Mouse (Mus musculus) lung, adult 2 months (tissue): ENCODE data around the gene Ndufa4l2. TPM values are rescaled to one million over a fixed set of nuclear protein-coding genes. Genes with fewer than 3 reads are reported as not detected.

Source experiments
- DNase-seq: peaks from one replicate; pipeline ENCODE4 v3.0.0; 2022
- H3K4me1 ChIP-seq: fragments of 200-500 bp; 2 replicates; pipeline ENCODE4 v1.6.1; 2011; ENCODE audit warnings: low read length; ENCODE audit not compliant: control insufficient read depth, insufficient read depth
- H3K4me3 ChIP-seq: fragments of 200-500 bp; replicated peaks from 2 replicates; pipeline ENCODE3; 2011; ENCODE audit warnings: low read depth, mild to moderate bottlenecking, control low read depth, low read length; ENCODE audit errors: extremely low read depth
- CTCF ChIP-seq: fragments of 200-500 bp; IDR thresholded peaks from 2 replicates; pipeline ENCODE4 v1.5.1; 2011; ENCODE audit warnings: mild to moderate bottlenecking, low read length, control low read depth; ENCODE audit not compliant: insufficient read depth
- POLR2A ChIP-seq: fragments of 200-500 bp; IDR thresholded peaks from 2 replicates; pipeline ENCODE4 v1.6.1; 2011; ENCODE audit warnings: low read depth, mild to moderate bottlenecking, control low read depth, low read length, borderline replicate concordance; ENCODE audit errors: extremely low read depth
- WGBS: fragments of 180-500 bp; shearing (Covaris S2); methylation state at CpG from one replicate; pipeline ENCODE4 v1.1.7; 2018; 5-methylcytosine and 5-hydroxymethylcytosine counted together
- polyA plus RNA-seq: library from polyadenylated mRNA; depleted of rRNA; stranded (reverse); fragments of >200 nt; gene quantifications from 2 replicates; pipeline ENCODE4 v1.2.3, GENCODE M21; 2012

Gene Ndufa4l2
- polyA plus RNA-seq, 1 experiment = 124 TPM

DNA sequence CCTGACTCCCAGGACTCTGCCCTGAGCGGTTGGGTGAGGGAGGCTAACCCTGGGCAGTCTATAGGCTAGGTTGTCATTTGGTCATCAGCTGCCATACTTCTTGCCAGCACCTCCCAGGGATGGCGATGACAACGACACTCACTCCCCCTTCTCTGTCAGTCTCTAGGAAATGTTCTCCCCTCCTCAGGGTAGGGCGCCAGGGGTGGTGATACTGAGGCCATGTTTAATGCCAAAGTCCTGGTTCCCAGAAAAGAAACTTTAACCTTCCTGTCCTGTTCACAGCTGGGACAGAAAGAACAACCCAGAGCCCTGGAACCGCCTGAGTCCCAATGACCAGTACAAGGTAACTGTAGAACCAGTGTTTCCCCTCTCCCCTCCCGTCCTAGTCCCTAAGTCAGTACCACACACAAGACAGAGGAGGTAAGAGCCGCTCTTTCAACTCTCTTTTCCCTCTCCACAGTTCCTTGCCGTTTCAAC lies 1.3 kb downstream of the Ndufa4l2 start:
- no peak overlapping the region for H3K4me3 ChIP-seq
- 50% methylated on average over 8 of the region's 8 CpGs for WGBS
- DNase-seq = no peak
- no peak for TF ChIP-seq POLR2A
- no peak for TF ChIP-seq CTCF
- peaks cover 5% of the 10 kb centered on the region for H3K4me1 ChIP-seq

DNA sequence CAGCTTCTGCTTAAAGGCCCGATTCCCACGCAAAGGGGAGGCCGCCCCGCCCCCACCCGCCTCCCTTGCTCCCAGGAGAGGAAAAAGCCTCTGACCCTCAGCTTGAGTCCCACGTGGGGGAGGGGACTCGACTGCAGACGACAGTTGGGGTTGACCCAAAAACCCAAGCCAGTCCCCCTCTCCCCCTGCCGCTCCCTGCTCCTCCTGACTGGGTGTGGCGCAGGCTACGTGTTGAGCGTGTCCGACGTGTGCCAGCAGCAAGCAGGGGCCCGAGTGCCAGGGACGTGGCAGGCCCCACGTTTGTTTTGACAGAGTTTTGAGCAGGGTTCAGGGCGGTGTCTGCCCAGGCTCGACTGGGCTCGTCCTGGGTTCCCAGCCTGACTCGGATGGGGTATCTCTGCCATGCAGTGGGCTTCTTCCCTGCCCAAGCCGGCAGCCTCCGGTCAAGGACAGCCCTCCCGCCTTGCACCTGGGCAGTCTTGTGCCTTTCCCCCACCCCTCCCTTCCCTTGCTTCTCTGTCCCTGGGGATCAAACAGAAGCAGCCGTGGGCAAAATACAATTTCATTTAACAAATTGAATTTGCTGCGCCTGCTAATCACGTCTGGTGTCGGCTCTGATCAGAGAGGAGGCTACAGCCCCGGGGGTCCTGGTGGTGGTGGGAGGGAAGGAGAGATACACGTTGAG lies 2.0 kb downstream of the Ndufa4l2 start:
- H3K4me1 ChIP-seq = peaks cover 5% of the 10 kb centered on the region
- WGBS = 28% methylated on average over 30 of the region's 30 CpGs
- no peak overlapping the region for H3K4me3 ChIP-seq
- TF ChIP-seq POLR2A (no peak), CTCF (no peak)
- no peak for DNase-seq

DNA sequence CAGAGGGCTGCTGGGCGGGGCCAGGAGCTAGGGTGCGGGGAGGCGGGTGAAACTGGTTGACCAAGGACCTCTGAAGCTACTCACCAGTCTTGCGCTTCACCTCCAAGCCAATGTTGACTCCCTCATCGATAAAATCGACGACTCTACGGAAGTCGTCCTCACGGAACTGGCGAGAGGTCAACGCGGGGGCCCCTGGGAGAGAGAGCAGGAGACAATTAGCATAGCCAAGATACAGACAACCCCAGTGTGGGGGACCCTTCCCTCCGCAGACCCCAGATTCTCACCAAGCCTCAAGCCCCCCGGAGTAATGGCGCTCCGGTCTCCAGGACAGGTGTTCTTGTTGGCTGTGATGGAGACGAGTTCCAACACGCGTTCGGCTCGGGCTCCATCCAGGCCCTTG lies 3.2 kb downstream of the Ndufa4l2 start:
- no peak for TF ChIP-seq CTCF
- TF ChIP-seq POLR2A = no peak
- Histone ChIP-seq H3K4me3 (no peak overlapping the region), H3K4me1 (peaks cover 3% of the 10 kb centered on the region)
- DNase-seq = no peak
- WGBS = 92% methylated on average over 22 of the region's 22 CpGs

DNA sequence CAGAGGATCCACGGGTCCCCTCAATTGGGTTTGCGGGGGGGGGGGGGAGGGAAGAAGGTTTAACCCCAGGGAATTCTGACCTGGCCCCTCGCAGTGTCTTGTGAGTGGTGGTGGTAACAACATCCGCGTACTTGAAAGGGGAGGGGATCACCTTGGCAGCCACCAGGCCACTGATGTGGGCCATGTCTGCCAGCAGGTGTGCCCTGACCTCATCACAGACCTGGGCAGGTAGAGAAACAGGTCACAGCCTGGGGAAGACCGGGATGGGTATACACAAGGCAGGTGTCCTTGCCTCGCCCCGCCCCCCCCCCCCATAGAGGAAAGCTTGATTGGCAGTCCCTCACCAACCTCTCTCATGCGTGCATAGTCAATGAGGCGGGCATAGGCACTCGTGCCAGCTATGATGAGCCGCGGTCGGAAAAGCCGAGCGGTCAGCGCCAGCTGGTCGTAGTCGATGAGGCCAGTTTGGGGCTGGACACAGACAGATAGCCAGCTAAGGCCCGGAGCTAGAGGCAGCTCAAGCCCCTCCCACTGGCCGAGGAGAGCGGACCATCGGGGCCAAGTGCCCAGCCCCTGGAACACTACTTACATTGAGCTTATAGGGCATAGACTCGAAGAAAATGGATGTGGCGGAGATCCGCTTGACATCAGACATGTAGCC lies 4.4 kb downstream of the Ndufa4l2 start:
- TF ChIP-seq POLR2A (no peak), CTCF (no peak)
- Histone ChIP-seq H3K4me3 (no peak overlapping the region), H3K4me1 (peaks cover 3% of the 10 kb centered on the region)
- WGBS = 94% methylated on average over 26 of the region's 26 CpGs
- no peak for DNase-seq

DNA sequence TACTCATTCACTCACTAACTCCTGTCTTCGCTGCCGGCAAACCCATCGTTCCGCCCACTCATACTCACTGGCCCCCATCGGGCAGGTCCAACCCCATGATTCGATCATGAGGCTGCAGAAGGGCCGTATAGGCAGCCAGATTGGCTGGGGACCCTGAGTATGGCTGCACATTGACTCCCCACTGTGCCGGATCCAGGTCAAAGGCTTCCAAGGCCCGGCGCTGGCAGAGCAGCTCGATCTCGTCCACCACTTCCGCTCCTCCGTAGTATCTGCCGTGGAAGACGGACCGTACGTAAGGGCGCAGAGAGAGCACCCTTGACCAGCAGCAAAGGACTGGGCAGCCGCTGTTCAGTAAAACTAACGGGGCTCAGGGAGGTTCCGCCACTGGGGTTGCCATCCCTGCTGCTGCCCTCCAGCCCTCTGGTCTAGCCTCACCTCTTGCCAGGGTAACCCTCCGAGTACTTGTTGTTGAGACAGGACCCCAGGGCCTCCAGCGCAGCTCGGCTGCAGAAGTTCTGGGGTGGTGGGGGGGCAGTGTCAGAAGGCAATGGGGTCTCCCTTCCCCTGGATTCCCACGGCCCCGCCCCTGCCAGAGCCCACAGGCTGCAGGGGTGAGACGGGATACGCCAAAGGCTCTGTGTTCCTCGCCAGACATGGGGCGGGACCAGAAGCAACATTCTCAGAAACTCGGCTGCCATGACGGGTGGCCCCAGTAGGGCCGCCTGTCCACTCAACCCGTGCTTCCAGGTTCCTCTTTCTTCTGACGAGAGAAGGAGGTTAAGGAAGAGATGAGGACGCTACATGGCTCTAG lies 5.3 kb downstream of the Ndufa4l2 start:
- no peak for DNase-seq
- no peak for TF ChIP-seq POLR2A
- no peak for TF ChIP-seq CTCF
- WGBS = 95% methylated on average over 37 of the region's 37 CpGs
- Histone ChIP-seq H3K4me1 (peaks cover 3% of the 10 kb centered on the region), H3K4me3 (no peak overlapping the region)

DNA sequence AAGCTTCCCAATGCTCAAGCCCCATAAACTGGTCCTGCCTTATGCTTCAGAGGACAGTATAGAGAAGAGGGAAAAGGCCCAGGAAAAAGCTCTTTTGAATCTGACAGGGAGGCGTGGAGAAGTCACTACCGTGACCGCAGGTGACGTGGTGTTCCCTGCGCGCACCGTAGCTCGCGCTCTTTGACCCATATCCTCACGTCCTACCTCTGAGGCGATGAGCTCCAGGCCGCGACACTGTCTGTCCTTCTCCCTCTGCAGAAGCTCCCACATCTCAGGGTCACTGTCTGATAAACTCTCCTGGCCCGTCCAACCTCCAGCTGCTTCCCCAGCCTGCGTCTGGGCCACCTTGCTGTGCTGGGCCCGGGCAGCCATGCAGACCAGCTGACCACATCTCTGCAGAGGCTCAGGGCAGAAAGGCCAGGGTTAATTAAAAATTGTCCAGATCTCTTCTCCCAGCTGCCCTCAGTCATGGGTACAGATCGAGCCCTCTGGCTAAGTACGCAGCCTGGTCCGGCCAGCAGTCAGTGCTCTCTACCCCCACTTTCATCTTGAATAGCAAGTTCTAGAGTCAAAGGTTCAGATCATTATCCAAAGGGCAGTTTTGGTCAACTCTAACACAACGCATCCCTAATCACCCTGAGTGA lies 6.1 kb downstream of the Ndufa4l2 start:
- 83% methylated on average over 20 of the region's 20 CpGs for WGBS
- TF ChIP-seq CTCF = no peak
- no peak for TF ChIP-seq POLR2A
- Histone ChIP-seq H3K4me1 (peaks cover 3% of the 10 kb centered on the region), H3K4me3 (no peak overlapping the region)
- no peak for DNase-seq

DNA sequence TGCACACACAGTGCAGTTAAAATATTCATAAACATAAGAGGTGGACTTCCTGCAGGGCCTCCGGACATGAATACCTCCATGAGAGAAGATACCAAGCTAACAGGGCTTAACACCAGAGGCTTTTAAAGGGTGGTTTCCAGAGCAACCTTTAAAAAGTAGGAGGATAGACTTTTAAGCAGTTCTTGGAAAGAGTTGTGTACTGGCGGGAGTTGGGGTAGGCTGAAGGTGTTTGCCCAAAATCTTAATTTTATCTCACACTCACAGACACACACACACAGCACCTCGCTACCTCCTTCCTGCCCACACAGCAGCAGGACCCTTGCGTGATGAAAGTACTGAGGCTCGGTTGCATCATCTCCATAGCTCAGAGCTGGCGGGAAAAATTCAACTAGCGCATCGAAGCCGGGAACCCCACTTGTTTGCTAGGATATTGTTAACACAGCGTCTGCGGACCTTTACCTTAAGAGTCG lies 6.9 kb downstream of the Ndufa4l2 start:
- 3% methylated on average over 12 of the region's 12 CpGs for WGBS
- H3K4me3 ChIP-seq = peak overlapping the region; percentile 81
- peaks cover 5% of the 10 kb centered on the region for H3K4me1 ChIP-seq
- TF ChIP-seq CTCF (no peak), POLR2A (no peak)
- no peak for DNase-seq

DNA sequence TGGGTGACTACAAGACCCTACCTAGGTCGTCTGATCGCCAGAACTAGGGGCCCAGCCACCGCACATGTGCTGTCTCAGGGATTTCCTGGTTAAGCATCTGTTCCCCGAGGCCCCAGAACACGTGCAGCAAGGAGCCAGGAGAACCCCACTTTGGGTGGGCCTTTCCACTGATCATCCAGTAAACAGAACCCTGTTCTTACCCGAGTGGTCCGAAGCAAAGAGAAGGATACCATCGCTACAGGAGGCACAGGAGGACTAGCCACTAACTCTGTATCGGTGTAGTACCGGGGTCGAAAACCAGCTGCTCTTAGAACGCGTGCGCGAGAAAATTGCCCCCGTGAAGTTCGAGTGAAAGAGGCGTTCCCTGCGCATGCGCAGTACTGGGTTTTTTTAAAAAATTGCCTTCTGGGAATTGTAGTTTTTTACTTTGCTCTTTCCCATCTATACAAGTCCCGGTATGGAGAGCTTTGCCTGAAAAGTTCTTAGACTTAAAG lies 7.4 kb downstream of the Ndufa4l2 start, which contains the start of gene Shmt2:
TSS of gene Shmt2 (minus strand) at position 357 of the 494 bp plus-strand sequence.
- Histone ChIP-seq H3K4me1 (peaks cover 3% of the 10 kb centered on the region; the same call in 1 of the 2 replicates), H3K4me3 (peak within 1 kb of the TSS; percentile 81)
- peak; percentile 74 for DNase-seq
- WGBS = 0% methylated on average over 21 of the region's 21 CpGs
- peak; percentile 47; the same call in 1 of the 2 replicates for TF ChIP-seq POLR2A
- no peak for TF ChIP-seq CTCF

DNA sequence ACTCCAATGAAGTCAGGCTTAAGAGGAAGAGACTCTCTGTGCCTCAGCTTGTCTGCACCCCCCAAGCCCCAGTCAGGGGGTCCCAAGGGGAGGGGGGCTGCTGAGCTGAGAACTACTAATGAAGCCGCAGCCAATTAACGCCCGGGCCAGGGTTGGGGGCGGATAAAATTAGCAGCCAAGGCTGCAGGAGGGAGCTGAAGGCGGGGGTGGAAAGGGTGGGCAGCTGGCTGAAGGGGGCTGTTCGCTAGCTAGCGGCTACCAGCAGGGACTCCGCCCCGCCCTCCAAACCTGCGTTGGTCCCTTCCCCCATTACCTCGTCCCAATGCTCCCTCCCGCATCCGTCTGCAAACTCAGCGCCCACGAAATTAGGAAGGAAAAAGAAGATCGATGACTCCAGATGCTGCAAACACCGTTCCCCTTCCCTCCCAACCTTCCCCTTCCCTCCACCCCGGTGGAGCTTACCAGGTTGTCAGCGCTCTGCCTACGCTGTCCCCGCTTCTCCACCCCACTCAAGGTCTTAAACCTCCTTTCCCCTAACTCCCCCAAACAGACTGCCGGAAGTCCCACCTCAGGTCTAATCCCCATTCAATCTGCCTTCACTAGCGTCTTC lies 10.0 kb downstream of the Ndufa4l2 start:
- WGBS = 15% methylated on average over 23 of the region's 23 CpGs
- DNase-seq = no peak
- TF ChIP-seq CTCF = no peak
- no peak for TF ChIP-seq POLR2A

More for the DNA sequence above, 10.0 kb downstream of the Ndufa4l2 start:
- Histone ChIP-seq H3K4me3 (no peak overlapping the region), H3K4me1 (peaks cover 3% of the 10 kb centered on the region; the same call in 1 of the 2 replicates)
